Mouse (Mus musculus) heart, embryonic 10.5 days (tissue): ENCODE measurements at regions not wholly inside any gene's neighbourhood (a gene's known extent, or its start where the extent isn't known, plus 50 kb on each side); places are given as distances from the start of the nearest gene placed in this dataset.
"Not testable (repeated sequence)": the region's sequence is repeated elsewhere in the genome, so short reads cannot be mapped to it uniquely, and the experiment has no call there.

ENCODE experiments used
- DNase-seq: peaks from one replicate; pipeline ENCODE4 v3.0.0-alpha.2; 2017; ENCODE audit warnings: low spot score
- H3K27ac ChIP-seq: fragments of 300-500 bp; sonication (generic); 2 replicates; pipeline ENCODE4 v1.5.1; 2016; ENCODE audit warnings: mild to moderate bottlenecking
- H3K27me3 ChIP-seq: fragments of 300-500 bp; sonication (generic); 2 replicates; pipeline ENCODE4 v1.6.1; 2016; ENCODE audit warnings: mild to moderate bottlenecking; ENCODE audit not compliant: poor library complexity, insufficient read depth, severe bottlenecking
- H3K36me3 ChIP-seq: fragments of 300-500 bp; sonication (generic); 2 replicates; pipeline ENCODE4 v1.6.1; 2016; ENCODE audit warnings: mild to moderate bottlenecking, moderate library complexity
- H3K4me1 ChIP-seq: fragments of 300-500 bp; sonication (generic); 2 replicates; pipeline ENCODE4 v1.6.1; 2016; ENCODE audit warnings: mild to moderate bottlenecking
- H3K4me3 ChIP-seq: fragments of 300-500 bp; sonication (generic); 2 replicates; pipeline ENCODE4 v1.5.1; 2016; ENCODE audit warnings: mild to moderate bottlenecking, moderate library complexity
- H3K9me3 ChIP-seq: fragments of 300-500 bp; sonication (generic); 2 replicates; pipeline ENCODE4 v1.6.1; 2016; ENCODE audit warnings: mild to moderate bottlenecking, moderate library complexity
- WGBS: fragments of 180-500 bp; shearing (Covaris S2); methylation state at CpG from one replicate; pipeline ENCODE4 v1.1.7; 2016; 5-methylcytosine and 5-hydroxymethylcytosine counted together

DNA sequence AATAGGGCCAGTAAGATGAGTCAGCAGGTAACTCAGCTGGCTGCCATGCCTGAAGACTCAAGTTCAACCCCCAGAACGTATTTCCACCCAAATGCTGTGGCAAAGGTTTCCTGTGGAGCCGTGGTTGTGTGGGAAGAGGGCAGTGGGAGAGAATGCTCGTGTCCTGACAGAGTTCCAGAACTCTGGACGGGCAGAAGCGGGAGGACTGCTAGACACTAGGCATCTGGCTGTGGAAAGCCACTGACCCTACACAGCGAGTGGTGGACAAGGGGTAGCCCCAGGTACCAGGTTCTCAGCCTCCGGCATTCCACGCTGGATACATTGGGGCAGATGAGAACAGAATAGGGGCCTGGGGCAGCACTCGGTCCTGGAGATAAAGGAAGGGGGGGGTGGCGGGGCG is 69.6 kb upstream of the Acsl3 start:
- Histone ChIP-seq H3K27me3 (no peaks in the 10 kb centered on the region), H3K9me3 (no peaks in the 10 kb centered on the region), H3K4me1 (peaks cover 38% of the 10 kb centered on the region), H3K36me3 (no peaks in the 10 kb centered on the region), H3K4me3 (no peak overlapping the region), H3K27ac (peak overlapping the region; percentile 63)
- WGBS, result 73% methylated on average over 11 of the region's 11 CpGs
- peak; percentile 57 for DNase-seq

DNA sequence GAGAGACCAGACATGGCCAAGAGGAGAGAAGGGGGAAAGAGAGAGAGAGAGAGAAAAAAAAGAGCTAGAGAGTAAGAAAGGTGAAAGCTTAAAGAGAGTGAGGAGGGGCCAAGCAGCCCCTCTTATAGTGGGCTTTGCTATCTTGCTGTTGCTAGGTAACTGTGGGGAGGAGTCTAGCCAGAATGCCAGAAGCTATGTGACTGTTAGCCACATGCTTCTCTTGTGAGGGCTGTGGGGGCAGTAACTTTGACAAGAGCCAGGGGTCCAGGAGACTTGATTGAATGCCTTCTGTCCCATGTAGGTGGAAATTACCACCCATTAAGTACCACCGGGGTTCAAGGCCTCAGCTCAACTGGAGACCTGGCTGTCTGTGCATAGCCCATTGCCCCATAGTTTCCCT is 69.0 kb upstream of the Acsl3 start:
- Histone ChIP-seq H3K27ac (peak overlapping the region; percentile 63), H3K4me1 (peaks cover 38% of the 10 kb centered on the region)
- H3K36me3 ChIP-seq, H3K27me3 ChIP-seq, H3K4me3 ChIP-seq, H3K9me3 ChIP-seq: not testable (repeated sequence)
- 32% methylated on average over 1 of the region's 1 CpGs for WGBS
- DNase-seq, result peak; percentile 76

DNA sequence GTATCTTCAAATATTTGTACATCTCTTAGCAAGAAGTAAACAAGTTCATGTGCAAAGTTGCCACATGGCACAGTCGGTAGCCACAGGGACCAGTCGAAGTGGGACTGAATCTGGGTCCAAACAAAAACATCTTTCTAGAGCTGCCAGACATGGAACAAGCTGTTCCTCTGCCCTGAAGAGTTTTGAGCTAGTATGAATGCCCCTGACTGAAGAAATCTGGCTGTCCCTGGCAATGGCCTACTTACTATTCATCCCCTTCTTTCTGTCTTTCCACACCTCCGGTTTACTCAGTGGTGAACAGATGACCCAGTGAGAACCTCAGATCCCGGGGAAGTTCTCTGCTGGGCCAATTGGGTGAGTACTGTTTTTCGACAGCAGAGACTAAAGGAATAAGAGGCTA is 67.1 kb upstream of the Acsl3 start:
- WGBS, result 70% methylated on average over 5 of the region's 5 CpGs
- Histone ChIP-seq H3K27ac (no peak overlapping the region), H3K36me3 (no peaks in the 10 kb centered on the region), H3K27me3 (no peaks in the 10 kb centered on the region), H3K4me3 (no peak overlapping the region), H3K9me3 (no peaks in the 10 kb centered on the region), H3K4me1 (peaks cover 43% of the 10 kb centered on the region)
- no peak for DNase-seq

DNA sequence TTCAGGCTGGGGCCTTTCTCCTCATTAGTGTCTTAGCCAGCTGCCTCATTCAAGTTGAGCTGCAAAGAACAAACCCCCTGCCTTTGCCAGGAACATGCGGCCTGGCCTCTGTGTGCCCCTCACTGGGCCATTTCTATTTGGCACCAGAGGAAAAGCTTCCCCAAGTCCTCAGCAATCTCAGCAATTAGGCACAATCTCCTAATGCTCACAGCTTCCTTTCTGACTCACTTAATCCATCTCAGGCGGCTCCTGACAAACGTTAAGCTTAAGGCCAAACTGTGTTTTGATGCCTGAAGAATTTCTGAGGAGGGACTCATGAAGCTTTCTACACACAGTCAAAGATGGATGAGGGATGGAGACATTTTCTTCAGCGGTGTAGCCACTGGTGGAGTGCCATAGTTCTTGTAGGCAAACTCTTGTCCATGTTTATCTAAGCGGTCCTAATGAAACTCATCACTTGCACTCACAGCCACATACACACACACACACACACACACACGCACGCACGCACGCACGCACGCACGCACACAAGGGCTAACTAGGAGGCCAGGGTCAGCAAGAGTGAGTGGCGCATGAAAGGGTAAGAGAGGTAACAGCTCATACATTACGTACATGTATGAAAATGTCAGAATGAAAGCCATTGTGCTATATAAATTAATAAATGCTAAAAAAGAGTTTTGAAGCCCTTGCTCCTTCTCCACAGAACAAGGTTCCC is 63.5 kb upstream of the Acsl3 start:
- no peak overlapping the region for H3K4me3 ChIP-seq

DNA sequence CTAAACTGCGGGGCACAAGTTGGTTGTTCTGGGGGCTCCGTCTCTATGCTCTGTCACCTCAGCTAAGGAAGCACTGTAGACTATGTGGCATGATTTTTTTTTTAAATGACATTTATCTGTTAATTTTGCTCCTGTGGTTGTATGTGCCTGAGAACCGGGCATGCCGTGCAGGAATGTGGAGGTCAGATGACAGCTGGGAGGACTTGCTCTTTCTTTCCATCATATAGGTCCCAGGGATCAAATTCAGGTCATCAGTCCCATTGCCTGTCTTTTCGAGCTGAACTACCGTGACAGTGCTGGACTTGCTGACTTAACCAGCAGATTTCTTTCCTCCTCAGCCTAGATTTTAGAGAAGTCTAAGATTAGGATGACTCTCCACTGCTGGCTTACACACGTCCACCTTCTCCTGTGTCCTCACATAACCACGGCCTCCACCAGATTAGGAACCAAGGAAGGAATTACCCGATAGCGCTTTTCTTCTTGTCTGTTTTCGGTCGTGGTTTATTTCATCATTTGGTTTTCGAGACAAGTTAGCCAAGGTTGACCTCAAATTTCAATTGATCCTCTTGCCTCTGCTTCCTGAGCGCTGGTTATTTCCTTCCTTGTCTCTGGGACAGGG is 62.0 kb upstream of the Acsl3 start:
- Histone ChIP-seq H3K27me3 (no peaks in the 10 kb centered on the region), H3K4me1 (peaks cover 21% of the 10 kb centered on the region), H3K9me3 (no peaks in the 10 kb centered on the region), H3K27ac (no peak overlapping the region), H3K4me3 (no peak overlapping the region), H3K36me3 (no peaks in the 10 kb centered on the region)
- 68% methylated on average over 14 of the region's 14 CpGs for WGBS
- DNase-seq, result peak; percentile 61

More for the DNA sequence above, 63.5 kb upstream of the Acsl3 start:
- WGBS, result 77% methylated on average over 14 of the region's 14 CpGs
- peak; percentile 35 for DNase-seq
- H3K9me3 ChIP-seq, result no peaks in the 10 kb centered on the region
- no peaks in the 10 kb centered on the region for H3K27me3 ChIP-seq
- H3K27ac ChIP-seq, result no peak overlapping the region
- H3K36me3 ChIP-seq, result no peaks in the 10 kb centered on the region
- H3K4me1 ChIP-seq, result peaks cover 29% of the 10 kb centered on the region

DNA sequence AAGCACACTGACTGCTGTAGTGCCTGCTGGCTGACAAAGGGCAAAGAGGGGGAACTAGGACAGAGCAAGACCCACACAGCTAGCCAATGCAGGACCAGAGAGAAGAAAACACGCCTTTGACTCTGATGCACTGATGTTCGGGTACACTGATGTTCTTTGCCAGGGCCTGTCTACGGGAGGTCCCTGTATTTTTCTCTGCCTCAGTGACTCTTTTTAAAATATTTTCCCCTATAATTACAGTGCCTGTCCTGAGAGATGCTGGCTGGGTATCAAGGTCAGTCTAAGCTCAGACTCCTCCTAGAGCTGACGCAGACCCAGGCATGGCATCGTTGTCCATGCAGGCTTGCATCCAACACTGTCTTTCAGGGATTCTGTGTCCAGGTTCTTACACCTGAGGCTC is 59.1 kb upstream of the Acsl3 start:
- H3K27me3 ChIP-seq, result no peaks in the 10 kb centered on the region
- no peaks in the 10 kb centered on the region for H3K9me3 ChIP-seq

DNA sequence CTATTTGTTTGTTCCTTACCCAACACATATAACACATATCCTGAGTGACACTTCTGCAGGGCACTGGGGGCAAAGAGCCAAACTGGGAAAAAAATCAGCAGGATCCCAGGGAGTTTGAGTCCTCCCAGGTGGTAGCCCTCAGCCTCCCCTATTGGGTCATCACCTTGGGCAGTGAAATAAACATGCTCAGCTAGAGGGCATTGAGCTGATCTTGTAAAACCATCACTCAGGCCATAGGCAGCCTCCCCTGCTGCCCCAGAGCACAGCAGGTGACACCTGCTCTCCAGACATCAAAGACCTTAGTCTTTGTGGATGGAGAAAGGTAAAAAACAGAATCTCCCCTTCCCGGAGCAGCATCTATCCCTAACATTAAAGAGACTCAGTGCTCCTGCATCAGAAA is 57.0 kb upstream of the Acsl3 start:
- Histone ChIP-seq H3K27me3 (no peaks in the 10 kb centered on the region), H3K4me3 (no peak overlapping the region), H3K9me3 (no peaks in the 10 kb centered on the region), H3K36me3 (no peaks in the 10 kb centered on the region), H3K4me1 (peaks cover 17% of the 10 kb centered on the region), H3K27ac (no peak overlapping the region)
- 13% methylated on average over 1 of the region's 1 CpGs for WGBS
- peak; percentile 51 for DNase-seq

More for the DNA sequence above, 59.1 kb upstream of the Acsl3 start:
- H3K4me1 ChIP-seq, result peaks cover 19% of the 10 kb centered on the region
- WGBS, result 85% methylated on average over 5 of the region's 5 CpGs
- H3K4me3 ChIP-seq, result no peak overlapping the region
- no peaks in the 10 kb centered on the region for H3K36me3 ChIP-seq
- H3K27ac ChIP-seq, result no peak overlapping the region
- DNase-seq, result peak; percentile 58

DNA sequence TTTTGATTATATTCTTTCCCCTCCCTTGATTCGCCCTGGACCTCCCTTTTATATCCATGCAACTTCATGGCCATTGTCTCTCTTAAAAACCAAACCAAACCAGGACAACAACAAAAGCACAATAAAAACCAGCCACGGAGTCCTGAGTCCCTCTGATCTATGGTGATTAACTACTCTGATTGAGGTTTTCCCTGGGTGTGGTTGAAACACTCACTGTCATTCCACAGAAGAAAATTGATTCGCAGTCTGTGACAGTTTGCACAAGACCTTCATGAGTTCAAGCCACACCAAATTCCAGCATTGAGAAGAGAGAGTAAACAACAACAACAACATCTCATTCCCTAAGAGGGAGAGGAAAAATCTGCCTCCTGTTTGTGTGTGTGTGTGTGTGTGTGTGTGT is 56.1 kb upstream of the Acsl3 start:
- Histone ChIP-seq H3K4me1 (peaks cover 17% of the 10 kb centered on the region), H3K36me3 (no peaks in the 10 kb centered on the region), H3K9me3 (no peaks in the 10 kb centered on the region), H3K4me3 (no peak overlapping the region), H3K27ac (no peak overlapping the region), H3K27me3 (no peaks in the 10 kb centered on the region)
- WGBS, result 19% methylated on average over 3 of the region's 3 CpGs
- DNase-seq, result no peak

DNA sequence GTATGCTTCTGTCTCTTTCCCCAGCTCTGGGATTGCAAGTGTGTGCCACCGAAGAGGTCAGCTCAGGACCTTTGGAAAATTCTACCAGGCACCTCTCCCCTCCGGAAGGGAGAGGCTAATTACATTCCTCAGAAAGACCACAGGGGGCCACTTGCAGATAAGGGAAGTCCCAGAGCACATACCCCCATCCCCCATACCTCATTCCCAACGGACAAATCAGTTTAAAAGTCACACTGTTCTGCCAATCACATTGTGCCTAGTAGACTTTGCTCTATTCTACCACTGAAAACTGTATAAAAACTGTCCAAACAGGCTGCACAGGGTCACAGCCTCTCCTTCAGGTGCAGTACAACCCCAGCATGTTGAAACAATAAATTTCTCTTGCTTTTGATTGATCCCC is 55.6 kb upstream of the Acsl3 start:
- no peak for DNase-seq
- H3K36me3 ChIP-seq, result no peaks in the 10 kb centered on the region
- H3K27me3 ChIP-seq, result no peaks in the 10 kb centered on the region
- WGBS, result 4% methylated on average over 3 of the region's 3 CpGs
- H3K27ac ChIP-seq, result no peak overlapping the region
- peaks cover 17% of the 10 kb centered on the region for H3K4me1 ChIP-seq
- H3K9me3 ChIP-seq, result no peaks in the 10 kb centered on the region
- H3K4me3 ChIP-seq, result no peak overlapping the region

DNA sequence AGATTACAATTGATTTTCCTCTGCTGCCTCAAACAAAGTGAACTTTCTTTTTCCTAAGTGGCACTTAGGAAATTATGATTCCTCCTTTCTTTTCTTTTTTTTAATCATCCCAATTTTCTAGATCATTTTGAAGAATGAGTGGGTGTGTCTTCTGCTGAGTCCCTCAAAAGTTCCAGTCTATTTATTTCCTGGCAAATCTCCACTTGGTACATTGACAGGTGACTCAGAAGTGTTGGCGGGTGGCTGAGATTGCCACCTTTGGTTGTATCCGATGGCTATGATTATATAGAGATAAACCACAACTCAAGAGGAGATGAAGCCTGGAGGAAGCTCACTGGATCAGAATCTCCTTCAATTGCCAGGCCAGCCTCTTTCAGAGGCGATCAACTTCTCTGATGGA is 54.7 kb upstream of the Acsl3 start:
- H3K36me3 ChIP-seq, result no peaks in the 10 kb centered on the region
- no peak for DNase-seq
- 59% methylated on average over 3 of the region's 3 CpGs for WGBS
- no peak overlapping the region for H3K27ac ChIP-seq
- no peaks in the 10 kb centered on the region for H3K27me3 ChIP-seq
- peaks cover 17% of the 10 kb centered on the region for H3K4me1 ChIP-seq
- no peaks in the 10 kb centered on the region for H3K9me3 ChIP-seq
- no peak overlapping the region for H3K4me3 ChIP-seq

DNA sequence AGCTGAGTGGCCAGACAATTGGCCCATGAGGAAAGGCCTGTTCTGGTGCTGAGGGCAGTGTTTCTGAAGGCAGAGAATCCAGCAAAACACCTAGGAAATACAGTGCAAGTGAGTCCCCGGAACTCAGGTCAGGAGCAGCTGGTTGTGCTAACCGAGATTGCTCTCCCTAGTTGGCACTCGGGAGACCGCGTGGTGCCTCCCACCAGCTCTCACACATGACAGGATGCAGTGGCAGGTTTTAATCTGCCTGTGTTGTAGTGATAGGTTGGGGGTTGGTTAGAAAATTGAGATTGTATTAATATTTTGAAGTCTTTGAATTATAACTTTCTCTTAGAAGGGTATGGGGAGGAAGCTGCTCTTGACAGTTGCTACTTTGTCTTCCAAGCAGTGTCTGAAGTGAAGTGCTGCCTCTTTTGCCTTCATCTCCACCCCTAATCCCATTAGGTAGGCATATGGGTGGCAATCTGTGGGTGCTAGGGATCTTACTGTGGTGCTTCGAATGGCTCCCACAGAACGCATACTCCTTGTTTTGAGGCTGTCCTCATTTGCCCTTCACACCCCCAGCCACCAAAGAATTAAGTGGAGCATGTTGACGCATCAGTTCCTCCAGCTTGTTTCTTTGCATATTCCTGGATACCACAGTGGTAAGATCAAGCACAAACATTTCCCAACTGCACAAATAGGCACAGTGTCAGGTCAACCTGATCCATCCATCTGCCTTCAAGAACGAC is 52.6 kb upstream of the Acsl3 start:
- no peaks in the 10 kb centered on the region for H3K9me3 ChIP-seq
- no peak overlapping the region for H3K27ac ChIP-seq
- peaks cover 22% of the 10 kb centered on the region for H3K4me1 ChIP-seq
- WGBS, result 65% methylated on average over 9 of the region's 9 CpGs
- H3K36me3 ChIP-seq, result no peaks in the 10 kb centered on the region
- H3K4me3 ChIP-seq, result no peak overlapping the region
- DNase-seq, result no peak
- H3K27me3 ChIP-seq, result no peaks in the 10 kb centered on the region
